Mouse (Mus musculus) heart, embryonic 12.5 days (tissue): ENCODE data around the gene Smad9. TPM values are rescaled to one million over a fixed set of nuclear protein-coding genes. Genes with fewer than 3 reads are reported as not detected.

Experiments
- ATAC-seq: fragments of 200-750 bp; cut with Nextera tagmentation; 2 replicates; pipeline ENCODE4 v1.8.0; 2017; ENCODE audit warnings: moderate TSS enrichment, moderate library complexity; ENCODE audit not compliant: insufficient number of reproducible peaks, low FRiP score
- H3K27ac ChIP-seq: fragments of 300-500 bp; sonication (generic); 2 replicates; pipeline ENCODE4 v1.5.1; 2016; ENCODE audit warnings: mild to moderate bottlenecking, moderate library complexity; ENCODE audit not compliant: poor library complexity, severe bottlenecking
- H3K27me3 ChIP-seq: fragments of 300-500 bp; sonication (generic); replicated peaks from 2 replicates; pipeline ENCODE4 v1.6.1; 2016; ENCODE audit warnings: mild to moderate bottlenecking, moderate library complexity
- H3K36me3 ChIP-seq: fragments of 300-500 bp; sonication (generic); 2 replicates; pipeline ENCODE4 v1.6.1; 2016; ENCODE audit warnings: mild to moderate bottlenecking, moderate library complexity
- H3K4me1 ChIP-seq: fragments of 300-500 bp; sonication (generic); replicated peaks from 2 replicates; pipeline ENCODE4 v1.6.1; 2016; ENCODE audit warnings: mild to moderate bottlenecking
- H3K4me2 ChIP-seq: fragments of 300-500 bp; sonication (generic); 2 replicates; pipeline ENCODE4 v1.6.1; 2016; ENCODE audit warnings: mild to moderate bottlenecking, moderate library complexity
- H3K4me3 ChIP-seq: fragments of 300-500 bp; sonication (generic); 2 replicates; pipeline ENCODE4 v1.5.1; 2016; ENCODE audit warnings: mild to moderate bottlenecking
- H3K9ac ChIP-seq: fragments of 300-500 bp; sonication (generic); 2 replicates; pipeline ENCODE4 v1.6.1; 2016; ENCODE audit warnings: mild to moderate bottlenecking, moderate library complexity
- H3K9me3 ChIP-seq: fragments of 300-500 bp; sonication (generic); replicated peaks from 2 replicates; pipeline ENCODE4 v1.6.1; 2016; ENCODE audit warnings: mild to moderate bottlenecking, moderate library complexity
- WGBS: fragments of 180-500 bp; shearing (Covaris S2); methylation state at CpG from one replicate; pipeline ENCODE4 v1.1.7; 2016; 5-methylcytosine and 5-hydroxymethylcytosine counted together
- polyA plus RNA-seq: library from polyadenylated mRNA; unstranded; fragments of >200 nt; fragmentation: Nextera tagmentation; extraction: Ambion mirVana; gene quantifications from 2 replicates; pipeline ENCODE4 v1.2.1, GENCODE M21; 2016

The Smad9 gene
- polyA plus RNA-seq, 1 experiment from 2014 or later = 1.9 TPM

DNA sequence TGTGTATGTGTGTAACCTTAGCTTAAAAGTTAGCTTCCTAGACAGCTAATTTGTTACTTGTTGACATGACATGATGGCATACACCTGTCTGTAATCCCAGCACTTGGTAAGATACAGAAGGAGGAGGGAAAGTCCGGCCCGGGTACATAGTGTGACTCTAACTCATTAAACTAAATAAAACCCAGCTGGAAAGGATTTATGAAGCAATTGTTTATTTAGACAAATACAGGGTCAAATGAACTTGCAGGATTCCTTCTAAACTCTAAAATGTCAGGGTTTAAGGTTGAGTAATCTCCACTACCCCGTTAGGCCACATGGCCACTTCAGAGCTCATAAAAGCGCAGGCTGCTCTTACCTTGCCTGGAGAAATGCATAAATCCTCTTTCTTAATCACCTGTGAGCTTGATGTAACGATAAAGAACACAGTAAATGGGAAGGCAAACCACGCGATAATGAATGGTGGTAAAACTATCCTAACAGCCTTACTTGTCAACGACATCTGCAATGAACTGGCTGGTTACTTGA is 23.7 kb upstream of the Smad9 start:
- H3K4me2 ChIP-seq = no peak overlapping the region
- WGBS = 87% methylated on average over 8 of the region's 8 CpGs
- no peaks in the 10 kb centered on the region for H3K27me3 ChIP-seq
- H3K27ac ChIP-seq = no peak overlapping the region
- H3K9ac ChIP-seq = no peak overlapping the region
- H3K36me3 ChIP-seq = peaks cover 59% of the 10 kb centered on the region
- H3K9me3 ChIP-seq = no peaks in the 10 kb centered on the region
- ATAC-seq = no peak
- peaks cover 11% of the 10 kb centered on the region for H3K4me1 ChIP-seq
- H3K4me3 ChIP-seq = no peak overlapping the region

DNA sequence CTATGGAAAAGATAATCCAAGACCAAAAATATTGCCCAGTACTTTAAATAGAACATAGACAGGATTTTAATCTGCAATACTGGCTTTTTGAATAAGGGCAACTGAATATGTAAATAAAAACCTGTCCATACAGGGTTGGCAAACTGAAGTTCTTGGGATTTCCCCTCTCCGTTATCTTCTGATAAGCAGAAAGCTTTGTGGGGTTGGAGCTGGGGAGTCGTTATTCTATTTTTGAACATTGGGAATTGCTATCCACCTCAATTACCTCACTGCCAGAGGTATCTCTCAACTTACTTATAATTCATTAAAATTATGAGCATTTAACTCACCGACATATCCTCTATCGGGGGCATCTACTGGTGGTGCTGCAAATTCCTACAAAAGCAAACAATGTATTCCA is 23.0 kb upstream of the Smad9 start:
- no peaks in the 10 kb centered on the region for H3K27me3 ChIP-seq
- no peak overlapping the region for H3K9ac ChIP-seq
- H3K27ac ChIP-seq = no peak overlapping the region
- no peak for ATAC-seq
- peaks cover 11% of the 10 kb centered on the region for H3K4me1 ChIP-seq
- H3K4me3 ChIP-seq = no peak overlapping the region
- H3K9me3 ChIP-seq = no peaks in the 10 kb centered on the region
- no peak overlapping the region for H3K4me2 ChIP-seq
- H3K36me3 ChIP-seq = peaks cover 52% of the 10 kb centered on the region
- WGBS = 60% methylated on average over 4 of the region's 4 CpGs

DNA sequence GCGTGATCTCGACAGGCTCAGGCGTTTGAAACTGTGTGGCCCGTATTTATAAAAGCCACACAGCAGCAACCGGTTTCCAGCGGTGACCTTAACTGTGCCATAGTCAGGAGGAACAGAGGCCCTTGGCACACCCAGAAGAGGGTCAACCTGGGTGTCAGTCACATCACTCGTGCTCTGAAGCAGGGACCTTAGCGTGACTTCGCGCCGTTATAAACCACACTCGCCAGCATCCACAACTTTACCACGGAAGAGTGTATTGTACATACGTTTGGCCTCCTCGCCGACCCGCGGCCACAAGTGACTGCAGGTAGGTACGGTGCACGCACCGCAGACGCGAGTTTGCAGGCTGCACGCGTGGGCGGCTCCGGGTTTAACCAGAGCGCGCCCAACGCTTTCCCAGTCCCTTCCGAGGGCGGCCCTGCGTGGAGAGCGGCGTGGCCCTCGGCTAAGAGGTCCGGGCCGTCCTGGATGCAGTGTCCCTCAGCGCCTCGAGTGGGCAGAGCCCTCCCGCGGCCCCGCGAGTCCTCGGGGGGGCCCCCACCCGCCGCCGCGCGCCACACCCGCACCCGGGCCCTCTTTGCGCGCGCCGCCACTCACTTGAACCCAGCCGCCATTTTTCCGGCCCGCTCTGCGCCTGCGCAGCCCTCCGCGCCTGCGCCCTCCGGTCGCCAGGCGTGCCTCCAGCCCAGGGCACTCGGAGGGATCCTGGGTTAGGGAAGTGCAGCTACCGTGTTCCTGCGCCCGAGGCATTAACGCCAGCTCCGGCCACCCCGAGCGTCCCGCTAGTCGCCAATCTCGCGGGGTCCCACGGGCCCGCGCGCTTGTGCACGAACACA is 20.8 kb upstream of the Smad9 start:
- WGBS = under 1% methylated on average over 83 of the region's 84 CpGs
- H3K9me3 ChIP-seq = no peaks in the 10 kb centered on the region

DNA sequence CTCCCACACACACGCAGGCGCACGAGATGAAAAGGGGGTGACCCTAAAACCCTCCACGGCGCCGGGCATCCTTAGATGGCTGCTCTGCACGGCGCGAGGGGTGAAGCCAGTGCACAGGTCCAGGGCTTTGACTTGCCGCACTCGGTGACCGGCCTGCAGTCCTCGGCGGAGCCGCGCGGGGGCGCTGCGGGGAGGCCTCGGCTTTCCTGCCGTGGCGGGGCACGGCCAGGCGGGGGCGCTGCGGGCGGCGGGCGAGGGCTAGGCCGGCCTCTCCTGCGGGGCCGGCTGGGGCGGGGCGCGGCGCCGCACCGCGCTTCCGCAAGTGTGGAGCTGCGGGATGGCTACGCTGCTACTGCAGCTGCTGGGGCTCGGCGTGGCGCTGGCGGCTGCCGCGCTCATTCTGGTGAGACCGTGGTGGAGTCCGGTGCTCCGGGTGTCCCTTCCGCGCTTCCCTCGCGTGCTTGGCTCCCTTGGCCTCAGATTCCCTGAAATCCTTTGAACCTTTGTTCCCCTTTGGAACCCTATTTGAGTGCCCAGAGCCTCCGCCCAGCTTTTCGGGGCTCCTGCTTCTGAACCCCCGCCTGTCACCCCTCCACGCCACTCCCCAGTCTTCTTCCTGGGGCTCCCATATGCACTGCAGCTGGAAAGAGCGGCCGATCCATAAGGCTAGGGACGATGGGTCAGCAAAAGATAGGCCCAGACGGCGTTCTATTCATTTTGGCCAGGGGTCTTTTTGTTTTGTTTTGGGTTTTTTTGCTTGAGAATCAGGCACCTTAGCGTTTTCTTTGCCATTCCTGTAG is 19.9 kb upstream of the Smad9 start, which contains the start of the genes Exosc8 and Alg5:
Gene Exosc8 (minus strand): TSS at position 147 of the 800 bp plus-strand sequence.
Gene Alg5 (plus strand): TSS at position 293 of the 800 bp plus-strand sequence.
- Histone ChIP-seq H3K27ac (peak within 1 kb of the TSS; percentile 100), H3K4me1 (peaks cover 11% of the 10 kb centered on the region), H3K9me3 (no peaks in the 10 kb centered on the region), H3K9ac (peak within 1 kb of the TSS; percentile 94), H3K4me3 (peak within 1 kb of the TSS; percentile 98), H3K27me3 (no peaks in the 10 kb centered on the region), H3K4me2 (peak within 1 kb of the TSS; percentile 81), H3K36me3 (peaks cover 42% of the 10 kb centered on the region)
- under 1% methylated on average over 65 of the region's 65 CpGs for WGBS
- peak; percentile 92 for ATAC-seq

More for the DNA sequence above, 20.8 kb upstream of the Smad9 start:
- peak overlapping the region; percentile 100 for H3K27ac ChIP-seq
- peaks cover 11% of the 10 kb centered on the region for H3K4me1 ChIP-seq
- H3K36me3 ChIP-seq = peaks cover 45% of the 10 kb centered on the region
- H3K4me2 ChIP-seq = peak overlapping the region; percentile 81
- H3K9ac ChIP-seq = peak overlapping the region; percentile 94
- H3K4me3 ChIP-seq = peak overlapping the region; percentile 98
- ATAC-seq = peak; percentile 94
- H3K27me3 ChIP-seq = no peaks in the 10 kb centered on the region

DNA sequence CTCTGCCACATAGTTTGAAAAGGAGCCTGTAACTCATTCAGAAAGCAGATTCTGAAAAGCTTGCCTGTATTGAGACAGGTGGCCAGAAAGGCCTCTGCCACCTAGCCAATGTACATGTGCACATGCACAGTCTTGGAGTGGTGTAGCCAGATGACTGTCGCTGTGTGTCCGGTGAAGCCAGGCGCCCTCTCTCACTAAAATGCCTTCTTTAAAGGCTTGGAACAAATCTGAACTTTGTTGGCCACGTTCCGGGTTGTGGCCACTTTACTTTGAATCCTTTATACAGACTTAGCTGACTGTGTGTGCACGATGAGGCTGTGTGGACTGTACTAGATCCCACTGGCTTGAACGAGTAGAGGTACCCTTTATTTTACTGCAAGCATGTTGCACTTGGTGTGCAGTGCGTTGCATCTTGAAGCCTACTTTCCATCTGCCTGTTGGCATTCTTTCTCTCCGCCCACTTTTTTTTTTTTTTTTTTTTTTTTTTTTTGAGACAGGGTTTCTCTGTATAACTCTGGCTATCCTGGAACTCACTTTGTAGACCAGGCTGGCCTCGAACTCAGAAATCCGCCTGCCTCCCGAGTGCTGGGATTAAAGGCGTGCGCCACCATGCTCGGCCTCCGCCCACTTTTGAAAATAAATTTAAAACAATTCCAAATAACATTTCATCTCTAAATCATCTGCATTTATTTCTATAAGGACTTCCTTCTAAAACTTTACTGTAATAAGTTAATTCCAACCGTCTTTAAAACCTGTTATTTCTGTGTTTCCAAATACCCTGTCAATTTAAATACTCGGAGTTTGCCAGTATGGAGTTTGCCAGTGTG is 19.1 kb upstream of the Smad9 start:
- H3K9ac ChIP-seq = peak overlapping the region; percentile 94
- WGBS = 59% methylated on average over 18 of the region's 18 CpGs
- peaks cover 43% of the 10 kb centered on the region for H3K36me3 ChIP-seq
- peak overlapping the region; percentile 98 for H3K4me3 ChIP-seq
- H3K9me3 ChIP-seq = no peaks in the 10 kb centered on the region
- no peaks in the 10 kb centered on the region for H3K27me3 ChIP-seq
- H3K4me1 ChIP-seq = peaks cover 11% of the 10 kb centered on the region
- no peak for ATAC-seq
- no peak overlapping the region; the same call in 1 of the 2 replicates for H3K27ac ChIP-seq
- H3K4me2 ChIP-seq = peak overlapping the region; percentile 81

DNA sequence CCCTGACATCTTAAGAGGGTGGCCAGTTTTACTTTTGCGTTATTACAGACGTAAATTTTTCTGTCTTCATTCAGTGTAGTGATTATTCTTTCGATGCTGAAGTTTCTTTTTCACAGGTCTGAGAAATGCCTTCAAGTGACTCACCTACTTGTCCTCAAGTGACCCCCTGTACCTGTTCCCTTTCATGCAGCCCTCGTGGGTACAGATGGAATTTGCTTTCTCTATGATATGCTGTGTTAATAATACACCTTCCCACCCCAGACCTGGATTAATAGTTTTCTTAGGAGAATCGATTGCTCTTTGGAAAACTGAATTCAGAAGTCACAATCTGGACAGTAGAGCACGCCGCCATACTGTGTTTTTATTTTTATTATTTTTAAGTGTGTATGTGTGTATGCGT is 18.1 kb upstream of the Smad9 start:
- H3K9ac ChIP-seq = no peak overlapping the region
- H3K9me3 ChIP-seq = no peaks in the 10 kb centered on the region
- no peak overlapping the region for H3K4me2 ChIP-seq
- H3K27me3 ChIP-seq = no peaks in the 10 kb centered on the region
- WGBS = 92% methylated on average over 8 of the region's 8 CpGs
- peaks cover 11% of the 10 kb centered on the region for H3K4me1 ChIP-seq
- H3K4me3 ChIP-seq = no peak overlapping the region
- no peak overlapping the region for H3K27ac ChIP-seq
- ATAC-seq = no peak
- H3K36me3 ChIP-seq = peaks cover 44% of the 10 kb centered on the region

DNA sequence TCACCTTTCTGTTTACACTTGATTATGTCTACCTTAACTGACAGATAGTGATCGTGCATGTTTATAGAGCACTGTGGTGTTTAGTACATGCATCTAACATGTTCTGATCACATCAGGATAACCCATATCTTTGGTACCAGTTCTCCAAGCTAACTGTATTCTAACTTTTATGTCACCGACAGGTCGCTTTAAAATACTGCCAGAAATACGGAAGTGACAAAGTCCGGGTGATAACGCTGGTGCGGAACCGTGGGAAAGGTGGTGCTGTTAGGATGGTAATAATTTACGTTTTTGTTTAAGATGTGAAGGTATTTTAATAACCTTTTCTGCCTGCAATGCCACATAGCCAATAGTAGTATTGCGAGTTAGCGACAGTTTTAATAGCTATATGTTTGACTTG is 13.4 kb upstream of the Smad9 start:
- no peaks in the 10 kb centered on the region for H3K27me3 ChIP-seq
- no peak for ATAC-seq
- no peak overlapping the region for H3K4me2 ChIP-seq
- no peaks in the 10 kb centered on the region for H3K9me3 ChIP-seq
- 95% methylated on average over 11 of the region's 11 CpGs for WGBS
- peaks cover 84% of the 10 kb centered on the region for H3K36me3 ChIP-seq
- no peak overlapping the region for H3K4me3 ChIP-seq
- no peak overlapping the region for H3K9ac ChIP-seq
- no peak overlapping the region for H3K27ac ChIP-seq
- H3K4me1 ChIP-seq = peaks cover 2% of the 10 kb centered on the region; the same call in 1 of the 2 replicates

DNA sequence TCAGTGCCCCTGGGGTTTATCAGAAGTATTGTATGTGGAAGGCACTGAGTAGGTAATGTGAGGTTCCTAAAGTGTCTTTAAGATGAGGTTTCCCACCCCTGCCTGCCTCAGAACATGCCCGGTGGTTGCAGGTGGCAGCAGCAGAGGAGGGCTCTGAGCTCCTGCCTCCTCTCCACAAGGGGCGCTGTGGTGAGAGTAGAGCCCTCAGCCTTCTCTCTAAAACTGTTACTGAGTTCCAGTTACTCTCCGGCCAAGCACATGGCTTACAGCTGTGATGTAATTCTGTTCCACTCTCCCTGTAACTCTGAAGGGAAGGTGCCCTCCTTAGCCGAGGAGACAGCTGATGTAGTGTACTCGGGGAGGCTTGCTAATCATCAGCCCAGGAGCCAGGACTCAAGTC is 9.6 kb upstream of the Smad9 start:
- WGBS = 63% methylated on average over 5 of the region's 5 CpGs
- H3K4me1 ChIP-seq = peaks cover 7% of the 10 kb centered on the region; the same call in 1 of the 2 replicates
- H3K9me3 ChIP-seq = peaks cover under 1% of the 10 kb centered on the region; the same call in 1 of the 2 replicates
- no peak overlapping the region for H3K4me2 ChIP-seq
- no peaks in the 10 kb centered on the region for H3K27me3 ChIP-seq
- H3K27ac ChIP-seq = no peak overlapping the region
- ATAC-seq = no peak
- H3K4me3 ChIP-seq = no peak overlapping the region
- H3K9ac ChIP-seq = no peak overlapping the region
- peaks cover 99% of the 10 kb centered on the region for H3K36me3 ChIP-seq

DNA sequence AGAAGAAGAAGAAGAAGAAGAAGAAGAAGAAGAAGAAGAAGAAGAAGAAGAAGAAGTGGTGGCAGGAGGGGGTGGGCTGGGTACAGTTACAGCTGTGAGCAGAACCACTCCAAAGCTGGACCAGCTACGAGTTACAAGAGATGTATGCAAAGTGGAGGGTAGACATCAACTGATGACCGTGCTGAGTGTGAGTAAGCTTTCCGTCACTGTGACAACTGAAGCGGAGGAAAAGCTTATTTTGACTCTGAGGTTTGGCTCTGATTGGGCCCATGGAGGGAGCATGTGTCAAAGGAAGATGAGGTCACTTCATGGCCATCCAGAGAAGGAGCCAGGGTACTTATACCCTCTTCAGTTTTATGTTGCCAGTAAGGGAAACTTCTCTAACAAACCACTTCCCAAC is 2.0 kb upstream of the Smad9 start:
- H3K27ac ChIP-seq = no peak overlapping the region
- peaks cover 32% of the 10 kb centered on the region for H3K36me3 ChIP-seq
- ATAC-seq = no peak
- H3K27me3 ChIP-seq = no peaks in the 10 kb centered on the region
- H3K4me3 ChIP-seq = no peak overlapping the region
- 63% methylated on average over 4 of the region's 4 CpGs for WGBS
- no peak overlapping the region for H3K9ac ChIP-seq
- peaks cover 9% of the 10 kb centered on the region; the same call in 1 of the 2 replicates for H3K4me1 ChIP-seq
- peaks cover 6% of the 10 kb centered on the region; the same call in 1 of the 2 replicates for H3K9me3 ChIP-seq
- H3K4me2 ChIP-seq = no peak overlapping the region

DNA sequence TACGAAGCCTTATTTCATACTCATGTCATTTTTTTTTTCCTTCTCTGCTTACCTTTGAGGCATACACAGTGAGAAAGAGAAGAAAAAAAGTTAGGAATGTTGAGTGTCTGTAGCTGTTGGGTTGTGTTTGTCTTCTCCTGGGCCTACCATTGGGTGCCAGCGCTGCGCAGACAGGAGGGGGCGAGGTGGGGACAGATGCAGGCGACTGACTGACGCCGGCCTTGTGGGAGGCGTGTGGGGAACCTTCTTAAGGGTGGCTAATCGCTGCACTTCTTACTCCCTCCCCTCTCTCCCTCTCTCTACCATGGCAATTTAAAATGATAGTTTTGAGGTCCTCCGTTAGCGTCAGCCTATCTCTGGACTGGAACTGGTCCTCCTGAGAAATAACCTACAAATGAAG is 676 bp downstream of the Smad9 start:
- peaks cover 13% of the 10 kb centered on the region for H3K4me1 ChIP-seq
- 0 out of 2 replicates have a peak, but pooled peaks have one; percentile 45 for ATAC-seq
- no peaks in the 10 kb centered on the region for H3K27me3 ChIP-seq
- H3K36me3 ChIP-seq = peaks cover 6% of the 10 kb centered on the region
- peak overlapping the region; percentile 99 for H3K4me2 ChIP-seq
- H3K9ac ChIP-seq = peak overlapping the region; percentile 86
- H3K27ac ChIP-seq = peak overlapping the region; percentile 87
- WGBS = 3% methylated on average over 11 of the region's 11 CpGs
- H3K4me3 ChIP-seq = peak overlapping the region; percentile 91
- peaks cover 3% of the 10 kb centered on the region; the same call in 1 of the 2 replicates for H3K9me3 ChIP-seq
